8 mouse cellular contexts compared by ENCODE assay signal in genomic region chr4:139213935-139214371, GRCm38 (mm10). TPM values are rescaled to one million over a fixed set of nuclear protein-coding genes. Genes with fewer than 3 reads are reported as not detected.
DNase-seq lines count a peak whose midpoint lies in the region; ATAC-seq and TF ChIP-seq lines count a peak whose summit lies in the region.
"Had no signal": no experiment of that assay in that cellular context is flagged by ENCODE, and none has a peak within 500 bp of the region (broad histone marks: within the 10 kb centered on the region; RNA-seq: fewer than 3 reads in every experiment).

No protein-coding gene starts in this region.

- H3K27me3 ChIP-seq in CH12.LX (replicated peaks) = no peaks in the 10 kb centered on the region

- DNase-seq in 3T3-L1 (ENCODE audit: low read depth, low spot score) (peak; percentile 94), CH12.LX (ENCODE audit: extremely low read depth) (no peak)
- DNase-seq in heart, adult 11 months = peak; percentile 99
- peak; percentile 78 to 86 for DNase-seq in kidney, postnatal 25 days
- DNase-seq in testis, postnatal 10 days (ENCODE audit: low spot score) = no peak
- no peak for DNase-seq in B cell, adult 2 months
- DNase-seq: right cerebral cortex, postnatal 25 days had no signal

- TF ChIP-seq RAD21 in CH12.LX (IDR thresholded peaks at IDR 0.05; ENCODE audit: low read depth, low read length) = no peak

- H3K9ac ChIP-seq in CH12.LX (ENCODE audit: insufficient read depth, low read depth) = no peak overlapping the region

- ATAC-seq in inflammation-experienced regulatory T-cells, adult 6 months = no peak

- in situ Hi-C loops in CH12.LX (cut with MboI; ENCODE audit: low pct_ligation_motif_present, low pct_unique_long_range_greater_than_20kb, low sequenced_read_pairs) = no loop called here

- H3K9me3 ChIP-seq in CH12.LX (replicated peaks; ENCODE audit: low read length) = no peaks in the 10 kb centered on the region

- TF ChIP-seq POLR2A in CH12.LX (IDR thresholded peaks at IDR 0.05; ENCODE audit: low read depth, low read length) = no peak

- peaks cover 44 to 87% of the 10 kb centered on the region in 2 experiments for H3K4me1 ChIP-seq in CH12.LX (ENCODE audit: control insufficient read depth in 1 of 2, insufficient read depth in 2 of 2)

- H3K27ac ChIP-seq in CH12.LX (ENCODE audit: insufficient read depth, low read depth) = no peak overlapping the region

- no peak overlapping the region for H3K4me3 ChIP-seq in CH12.LX (replicated peaks in 1 of 3; ENCODE audit: low read depth in 2 of 3, low read length in 2 of 3, poor library complexity in 1 of 3)

- dilution Hi-C loops in CH12.LX (cut with MboI; ENCODE audit: extremely low pct_ligation_motif_present, extremely low pct_unique_long_range_greater_than_20kb, low sequenced_read_pairs) = no loop called here

- TF ChIP-seq EP300 in CH12.LX (IDR thresholded peaks at IDR 0.05; ENCODE audit: low read length) = no peak

- TF ChIP-seq CTCF in CH12.LX (conservative IDR thresholded peaks at IDR 0.05 in 1 of 2, IDR thresholded peaks at IDR 0.05 in 1 of 2; ENCODE audit: low read depth in 2 of 2, low read length in 2 of 2) = no peak

- peaks cover 16 to 87% of the 10 kb centered on the region in 2 experiments for H3K36me3 ChIP-seq in CH12.LX (replicated peaks in 1 of 2; ENCODE audit: control insufficient read depth in 1 of 2, insufficient read depth in 1 of 2, low read length in 1 of 2)

- peaks cover 67% of the 10 kb centered on the region for H3K79me2 ChIP-seq in CH12.LX (replicated peaks; ENCODE audit: control insufficient read depth, extremely low read depth, insufficient read depth, poor library complexity, severe bottlenecking)

- H3K4me2 ChIP-seq in CH12.LX (ENCODE audit: insufficient read depth, low read depth, poor library complexity, severe bottlenecking) = 0 out of 2 replicates have a peak overlapping the region, but pooled peaks have one; percentile 8

TF ChIP-seq in CH12.LX, 34 proteins besides CTCF, POLR2A, EP300 and RAD21:
- TF ChIP-seq MEF2A (IDR thresholded peaks at IDR 0.05; ENCODE audit: borderline replicate concordance, low read depth, low read length) (no peak), ZNF384 (IDR thresholded peaks at IDR 0.05; ENCODE audit: low read depth, low read length) (no peak), CHD1 (IDR thresholded peaks at IDR 0.05; ENCODE audit: low read depth, low read length) (no peak), ZMIZ1 (IDR thresholded peaks at IDR 0.05; ENCODE audit: low read depth, low read length) (no peak), BHLHE40 (IDR thresholded peaks at IDR 0.05; ENCODE audit: low read depth, low read length) (peak; percentile 90), USF1 (IDR thresholded peaks at IDR 0.05; ENCODE audit: low read depth, low read length) (peak; percentile 30; the same call in 1 of the 2 replicates), MAX (IDR thresholded peaks at IDR 0.05; ENCODE audit: low read length) (peak; percentile 67), ELF1 (IDR thresholded peaks at IDR 0.05; ENCODE audit: low read depth, low read length) (no peak), CHD2 (IDR thresholded peaks at IDR 0.05; ENCODE audit: low read length) (no peak), USF2 (conservative IDR thresholded peaks at IDR 0.05; ENCODE audit: low read depth, low read length) (no peak; the same call in 1 of the 2 replicates), RCOR1 (conservative IDR thresholded peaks at IDR 0.05; ENCODE audit: low read depth, low read length) (no peak)

RNA-seq across cellular contexts. Expression of gene Capzb, which starts 21.3 kb away (rescaled TPM):
- total RNA-seq in CH12.LX (2012; rRNA removed) (83.5 and 86.4 TPM in 2 replicates), CH12.LX (2014; rRNA removed) (144 and 160 TPM in 2 replicates)
- polyA plus RNA-seq in CH12.LX (2012; ENCODE audit: insufficient read length, low read depth) = 382 and 388 TPM in 2 replicates
- polyA plus RNA-seq in inflammation-experienced regulatory T-cells, adult 6 months (2017; shearing (Covaris generic)) = 100 to 1,000 TPM; 536 to 831 (median 607) TPM

Comparison
In these comparisons a context has a peak if more than half of its experiments do, and no peak if none do; other contexts are left out.
1. DNase-seq: peak in 3T3-L1 (single experiment), heart, adult 11 months (single experiment) and kidney, postnatal 25 days (2 of 2); none in CH12.LX (single experiment), testis, postnatal 10 days (single experiment) and B cell, adult 2 months (0 of 2).